Mouse (Mus musculus) retina, adult 2 months (tissue): Measurements from ENCODE around the gene Tmcc2.

Experiments
- DNase-seq: peaks from one replicate; pipeline ENCODE4 v3.0.0-alpha.2; 2012; ENCODE audit warnings: low read depth, low spot score

Gene Tmcc2

GRCm38 (mm10) chr1:132315889-132316624 is 75.0 kb downstream of the Tmcc2 start, which contains the start of gene Nuak2:
TSS of gene Nuak2 (plus strand) at chr1:132316126.
- DNase-seq = peak; percentile 56

- no peak for DNase-seq
Observed at GRCm38 (mm10) chr1:132312703-132313102, 78.4 kb downstream of the Tmcc2 start.

GRCm38 (mm10) chr1:132312043-132312442 is 79.0 kb downstream of the Tmcc2 start:
- DNase-seq = no peak

GRCm38 (mm10) chr1:132311174-132311859 is 79.8 kb downstream of the Tmcc2 start:
- no peak for DNase-seq

GRCm38 (mm10) chr1:132310754-132311153 is 80.3 kb downstream of the Tmcc2 start:
- DNase-seq = no peak

- no peak for DNase-seq
Observed at GRCm38 (mm10) chr1:132308674-132309073, 82.4 kb downstream of the Tmcc2 start.

- DNase-seq = no peak
Observed at GRCm38 (mm10) chr1:132307962-132308361, 83.1 kb downstream of the Tmcc2 start.

GRCm38 (mm10) chr1:132306808-132307207 is 84.3 kb downstream of the Tmcc2 start:
- no peak for DNase-seq
